In the genomic region with DNA sequence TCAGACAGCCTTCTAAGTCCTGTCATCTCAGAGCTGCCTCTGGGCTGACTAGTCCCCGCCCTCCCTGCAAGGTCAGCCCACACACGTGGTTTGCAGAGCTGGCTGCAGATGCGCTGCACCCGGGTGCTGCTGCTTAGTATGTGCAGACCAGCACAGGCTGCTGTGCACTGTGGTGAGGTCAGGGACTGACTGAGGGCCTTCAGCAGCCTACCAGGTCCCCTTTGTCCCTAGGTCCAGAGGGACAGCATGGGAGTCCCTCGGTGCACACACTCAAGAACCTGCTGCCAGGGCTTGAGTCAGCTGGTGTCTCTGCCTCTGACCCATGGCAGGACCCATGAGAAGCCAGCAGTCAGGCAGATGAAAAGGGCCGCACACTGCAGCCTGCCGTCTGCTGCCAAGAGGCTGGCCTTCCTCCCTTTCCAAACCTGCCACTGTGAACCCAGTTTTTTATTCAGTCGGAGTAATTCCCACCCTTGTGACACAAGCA, we compare ENCODE assay signal across 8 mouse cellular contexts. TPM values are rescaled to one million over a fixed set of nuclear protein-coding genes. Genes with fewer than 3 reads are reported as not detected.
DNase-seq lines count a peak whose midpoint lies in the region; TF ChIP-seq lines count a peak whose summit lies in the region.

No protein-coding gene starts in this region.

- in situ Hi-C loops in ES-E14 (cut with MboI; ENCODE audit: low sequenced_read_pairs in 2 of 2, unreplicated experiment in 2 of 2): no loop called here

- peaks cover 0 to 24% of the 10 kb centered on the region in 2 experiments; a peak in 3 of 4 replicates for H3K4me1 ChIP-seq in ES-E14 (ENCODE audit: control insufficient read depth in 2 of 2, insufficient read depth in 2 of 2, low read length in 2 of 2, poor library complexity in 1 of 2)
- H3K4me1 ChIP-seq in bone marrow macrophage, adult 2 months (ENCODE audit: control insufficient read depth, insufficient read depth, low read length): peaks cover 53% of the 10 kb centered on the region
- peaks cover 56% of the 10 kb centered on the region for H3K4me1 ChIP-seq in limb, embryonic 10.5 days

- TF ChIP-seq POLR2A in bone marrow macrophage, adult 2 months (IDR thresholded peaks at IDR 0.05; ENCODE audit: borderline replicate concordance, low read depth, low read length): no peak

- H3K4me3 ChIP-seq in ES-E14 (ENCODE audit: insufficient read depth in 1 of 2, low read depth in 1 of 2, low read length in 2 of 2, poor library complexity in 1 of 2, severe bottlenecking in 1 of 2): no peak overlapping the region; a peak in 1 of 4 replicates
- peak overlapping the region; percentile 17; the same call in 1 of the 2 replicates for H3K4me3 ChIP-seq in bone marrow macrophage, adult 2 months (ENCODE audit: insufficient read depth, low read length)
- H3K4me3 ChIP-seq in limb, embryonic 10.5 days: no peak overlapping the region

- no peaks in the 10 kb centered on the region; the same call in 1 of the 2 replicates for H3K36me3 ChIP-seq in ES-E14 (ENCODE audit: control insufficient read depth, insufficient read depth, low read length, poor library complexity, severe bottlenecking)
- H3K36me3 ChIP-seq in limb, embryonic 10.5 days: 0 out of 2 replicates have a peak, but pooled peaks cover 5% of the 10 kb centered on the region

- no peak overlapping the region; the same call in 1 of the 2 replicates for H3K9ac ChIP-seq in ES-E14 (ENCODE audit: insufficient read depth, low read depth, low read length, poor library complexity, severe bottlenecking)

- no peaks in the 10 kb centered on the region for H3K9me3 ChIP-seq in ES-E14 (ENCODE audit: control insufficient read depth, insufficient read depth, low read depth, low read length)
- no peaks in the 10 kb centered on the region for H3K9me3 ChIP-seq in limb, embryonic 10.5 days (replicated peaks)

- no peak for DNase-seq in ES-E14 (ENCODE audit: low read depth, low spot score)
- peak; percentile 69 for DNase-seq in gastrocnemius, postnatal 25 days
- peak; percentile 66 for DNase-seq in induced T-regulatory cell, adult 2 months (ENCODE audit: low read depth)
- DNase-seq in limb, embryonic 10.5 days (ENCODE audit: low spot score): peak; percentile 70
- peak; percentile 74 for DNase-seq in mesoderm, embryonic 11.5 days (ENCODE audit: low read depth, low spot score)
- DNase-seq in spleen, adult 18-20 months: peak; percentile 67
- no peak for DNase-seq in cerebellum, adult 9-11 months

- TF ChIP-seq CTCF in bone marrow macrophage, adult 2 months (IDR thresholded peaks at IDR 0.05; ENCODE audit: low read depth, low read length): no peak

- 20% methylated on average over 8 of the region's 8 CpGs for WGBS in limb, embryonic 10.5 days

- peak overlapping the region; percentile 77 for H3K27ac ChIP-seq in ES-E14 (ENCODE audit: insufficient read depth, low read depth, low read length, poor library complexity, severe bottlenecking)
- H3K27ac ChIP-seq in bone marrow macrophage, adult 2 months (ENCODE audit: insufficient read depth, low read depth, low read length): peak overlapping the region; percentile 95
- H3K27ac ChIP-seq in limb, embryonic 10.5 days: peak overlapping the region; percentile 84

- no peaks in the 10 kb centered on the region for H3K27me3 ChIP-seq in limb, embryonic 10.5 days (ENCODE audit: low read depth, poor library complexity, severe bottlenecking)

TF ChIP-seq in ES-E14, 5 proteins besides CTCF, POLR2A, EP300 and RAD21:
- no peak for TF ChIP-seq HCFC1 (IDR thresholded peaks at IDR 0.05; ENCODE audit: borderline replicate concordance, insufficient read depth, low read length)
- TF ChIP-seq ZNF384 (IDR thresholded peaks at IDR 0.05; ENCODE audit: low read depth, low read length): no peak
- TF ChIP-seq MAFK (IDR thresholded peaks at IDR 0.05; ENCODE audit: insufficient read depth, low read depth, low read length): no peak
- no peak for TF ChIP-seq CHD2 (IDR thresholded peaks at IDR 0.05; ENCODE audit: low read depth, low read length)

RNA-seq across cellular contexts. Expression of a gene that starts 25.4 kb away (rescaled TPM):
- 77.0 and 90.9 TPM in 2 replicates for total RNA-seq in ES-E14 (2012; rRNA removed)
- polyA plus RNA-seq in bone marrow macrophage, adult 2 months (2012; ENCODE audit: insufficient read depth, insufficient read length, missing spikeins): 36.9 and 53.8 TPM in 2 replicates
- total RNA-seq in gastrocnemius, postnatal 25 days (2021): 100 to 1,000 TPM; 107 to 110 TPM
- 221 and 298 TPM in 2 replicates for polyA plus RNA-seq in limb, embryonic 10.5 days (2016; fragmentation: Nextera tagmentation; extraction: Ambion mirVana)

Comparison
In these comparisons a context has a peak if more than half of its experiments do, and no peak if none do; other contexts are left out.
1. DNase-seq: peak in gastrocnemius, postnatal 25 days (single experiment), induced T-regulatory cell, adult 2 months (single experiment), limb, embryonic 10.5 days (single experiment), mesoderm, embryonic 11.5 days (single experiment) and spleen, adult 18-20 months (2 of 2); none in ES-E14 (single experiment) and cerebellum, adult 9-11 months (single experiment).
2. Peak in every context shown above with its lines, with median percentiles within 50 percentile points of each other: H3K27ac ChIP-seq.